Mouse (Mus musculus) ES-Bruce4 (cell line): ENCODE measurements around the gene Ip6k2. TPM values are rescaled to one million over a fixed set of nuclear protein-coding genes. Genes with fewer than 3 reads are reported as not detected.

ENCODE experiments used
- H3K27ac ChIP-seq: 2 replicates; pipeline ENCODE4 v1.5.1; 2012; ENCODE audit warnings: low read length, inconsistent platforms; ENCODE audit not compliant: insufficient read depth
- H3K27me3 ChIP-seq: 2 replicates; pipeline ENCODE4 v1.6.1; 2012; ENCODE audit warnings: mild to moderate bottlenecking, low read length, inconsistent platforms; ENCODE audit not compliant: control insufficient read depth, poor library complexity, insufficient read depth, severe bottlenecking
- H3K36me3 ChIP-seq: 2 replicates; pipeline ENCODE4 v1.6.1; 2012; ENCODE audit warnings: inconsistent platforms, mild to moderate bottlenecking, low read length, moderate library complexity; ENCODE audit not compliant: control insufficient read depth, poor library complexity, insufficient read depth, severe bottlenecking
- H3K4me1 ChIP-seq: one replicate; pipeline ENCODE4 v1.8.1; 2011; ENCODE audit warnings: low read length; ENCODE audit not compliant: control insufficient read depth, insufficient read depth
- H3K4me3 ChIP-seq: 2 replicates; pipeline ENCODE4 v1.5.1; 2011; ENCODE audit warnings: low read depth, mild to moderate bottlenecking, low read length
- H3K9ac ChIP-seq: 2 replicates; pipeline ENCODE4 v1.6.1; 2012; ENCODE audit warnings: low read depth, mild to moderate bottlenecking, inconsistent platforms; ENCODE audit not compliant: poor library complexity, severe bottlenecking
- H3K9me3 ChIP-seq: replicated peaks from 2 replicates; pipeline ENCODE4 v1.6.1; 2012; ENCODE audit warnings: mild to moderate bottlenecking, low read length, inconsistent platforms; ENCODE audit not compliant: control insufficient read depth, poor library complexity, insufficient read depth, severe bottlenecking
- CTCF ChIP-seq: IDR thresholded peaks from one replicate; pipeline ENCODE4 v1.8.1; 2011; ENCODE audit warnings: low read depth, low read length
- EP300 ChIP-seq: IDR thresholded peaks from 2 replicates; pipeline ENCODE4 v1.6.1; 2011; ENCODE audit warnings: low read depth, low read length; ENCODE audit not compliant: insufficient read depth
- POLR2A ChIP-seq: IDR thresholded peaks from one replicate; pipeline ENCODE4 v1.8.1; 2011; ENCODE audit warnings: low read length; ENCODE audit not compliant: insufficient read depth
- polyA plus RNA-seq: library from polyadenylated mRNA; stranded (reverse); fragments of >200 nt; gene quantifications from 2 replicates; pipeline ENCODE4 v1.2.4, GENCODE M21; 2011; ENCODE audit warnings: low read depth; ENCODE audit not compliant: missing spikeins, insufficient read depth, insufficient read length

Ip6k2 gene
- polyA plus RNA-seq, 1 experiment, result 37.4 TPM

- no peak overlapping the region for H3K27ac ChIP-seq
- peak overlapping the region; percentile 22; the same call in 1 of the 2 replicates for H3K9ac ChIP-seq
- TF ChIP-seq EP300 (no peak), CTCF (no peak), POLR2A (no peak)
- peak overlapping the region; percentile 75 for H3K4me3 ChIP-seq
- no peaks in the 10 kb centered on the region for H3K9me3 ChIP-seq
- H3K27me3 ChIP-seq, result no peaks in the 10 kb centered on the region
- no peaks in the 10 kb centered on the region for H3K36me3 ChIP-seq
- peaks cover 2% of the 10 kb centered on the region for H3K4me1 ChIP-seq
Measured at GRCm38 (mm10) chr9:108832390-108833108, 49.0 kb downstream of the Ip6k2 start.

DNA sequence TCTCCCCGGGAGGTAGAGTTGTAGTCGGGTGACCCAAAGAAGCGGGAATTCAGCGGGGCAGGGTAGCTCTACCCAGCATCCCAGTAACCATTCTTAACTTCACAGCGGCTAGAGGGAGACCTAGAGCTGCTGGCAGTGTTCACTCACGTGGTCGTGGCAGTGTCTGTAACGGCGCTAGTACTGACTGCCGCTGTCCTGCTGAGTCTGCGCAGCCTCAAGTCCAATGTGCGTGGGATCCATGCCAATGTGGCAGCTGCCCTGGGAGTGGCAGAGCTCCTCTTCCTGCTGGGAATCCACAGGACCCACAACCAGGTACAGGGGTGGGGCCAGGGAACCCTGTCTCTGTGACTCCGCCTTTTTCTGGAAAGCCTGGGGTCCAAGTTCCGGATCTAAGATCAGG, 59.4 kb downstream of the Ip6k2 start:
- no peaks in the 10 kb centered on the region for H3K27me3 ChIP-seq
- peaks cover 2% of the 10 kb centered on the region for H3K4me1 ChIP-seq
- 0 out of 2 replicates have a peak, but pooled peaks have one; percentile 34 for TF ChIP-seq EP300
- TF ChIP-seq POLR2A, result no peak
- peak; percentile 39 for TF ChIP-seq CTCF
- H3K9me3 ChIP-seq, result no peaks in the 10 kb centered on the region
- no peak overlapping the region for H3K27ac ChIP-seq
- H3K9ac ChIP-seq, result no peak overlapping the region
- H3K36me3 ChIP-seq, result no peaks in the 10 kb centered on the region
- H3K4me3 ChIP-seq, result peak overlapping the region; percentile 30

- Histone ChIP-seq H3K4me1 (peaks cover 5% of the 10 kb centered on the region), H3K27ac (no peak overlapping the region), H3K36me3 (no peaks in the 10 kb centered on the region), H3K9me3 (no peaks in the 10 kb centered on the region), H3K4me3 (no peak overlapping the region), H3K9ac (no peak overlapping the region), H3K27me3 (no peaks in the 10 kb centered on the region)
- TF ChIP-seq CTCF (no peak), POLR2A (no peak)
Measured at GRCm38 (mm10) chr9:108845390-108845789, 61.8 kb downstream of the Ip6k2 start.

DNA sequence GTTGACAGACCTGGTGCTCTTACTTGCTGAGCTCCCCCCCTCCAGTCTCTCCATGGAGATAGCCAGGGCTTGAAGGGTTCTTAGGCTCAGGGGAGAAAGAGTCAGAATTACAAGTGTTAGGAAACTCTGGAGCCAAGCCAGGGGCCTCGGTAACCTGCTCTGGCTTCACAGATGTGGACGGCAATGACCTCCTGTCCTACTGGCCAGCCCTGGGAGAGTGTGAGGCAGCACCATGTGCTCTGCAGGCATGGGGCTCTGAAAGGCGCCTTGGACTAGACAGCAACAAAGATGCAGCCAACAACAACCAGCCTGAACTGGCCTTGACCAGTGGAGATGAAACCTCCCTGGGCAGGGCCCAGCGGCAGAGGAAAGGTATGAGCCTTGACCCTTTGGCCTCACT, 63.8 kb downstream of the Ip6k2 start:
- Histone ChIP-seq H3K36me3 (no peaks in the 10 kb centered on the region), H3K27me3 (no peaks in the 10 kb centered on the region), H3K4me1 (peaks cover 11% of the 10 kb centered on the region), H3K9ac (no peak overlapping the region), H3K27ac (no peak overlapping the region), H3K4me3 (no peak overlapping the region), H3K9me3 (no peaks in the 10 kb centered on the region)
- TF ChIP-seq EP300 (peak; percentile 35; the same call in 1 of the 2 replicates), POLR2A (no peak)

GRCm38 (mm10) chr9:108848419-108848818, 64.8 kb downstream of the Ip6k2 start:
- H3K9me3 ChIP-seq, result no peaks in the 10 kb centered on the region
- peak overlapping the region; percentile 22; the same call in 1 of the 2 replicates for H3K9ac ChIP-seq
- peak overlapping the region; percentile 46 for H3K4me3 ChIP-seq
- no peaks in the 10 kb centered on the region for H3K27me3 ChIP-seq
- TF ChIP-seq EP300 (no peak), POLR2A (no peak), CTCF (no peak)
- peaks cover 10% of the 10 kb centered on the region for H3K4me1 ChIP-seq
- H3K36me3 ChIP-seq, result no peaks in the 10 kb centered on the region
- no peak overlapping the region for H3K27ac ChIP-seq

DNA sequence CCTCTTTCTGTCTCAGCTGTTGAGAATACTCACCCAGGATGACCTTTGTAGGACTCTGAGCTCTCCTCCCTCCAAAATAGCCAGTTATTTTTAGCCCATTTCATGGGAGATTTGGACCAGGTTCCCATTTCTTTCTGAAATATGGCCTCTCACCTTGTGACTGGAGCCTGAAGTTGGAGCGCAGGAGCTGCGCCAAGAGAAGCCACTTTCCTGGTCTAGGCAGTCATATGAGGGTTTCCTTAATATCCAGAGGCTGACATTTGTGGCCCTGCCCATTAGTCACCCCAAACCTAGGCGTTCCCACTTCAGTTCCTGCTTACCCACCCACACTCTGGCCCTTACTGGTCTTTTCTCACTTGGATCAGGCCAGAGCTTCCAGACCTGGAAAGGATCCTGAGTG, 69.4 kb downstream of the Ip6k2 start, which contains the start of gene Slc26a6:
Slc26a6 (plus strand) TSS at position 308 of the 400 bp plus-strand sequence.
- Histone ChIP-seq H3K27me3 (no peaks in the 10 kb centered on the region), H3K4me1 (peaks cover 9% of the 10 kb centered on the region), H3K9me3 (no peaks in the 10 kb centered on the region), H3K36me3 (no peaks in the 10 kb centered on the region), H3K9ac (peak within 1 kb of the TSS; percentile 58), H3K27ac (0 out of 2 replicates have a peak within 1 kb of the TSS, but pooled peaks have one; percentile 7), H3K4me3 (peak within 1 kb of the TSS; percentile 83)
- TF ChIP-seq POLR2A (no peak), EP300 (no peak), CTCF (no peak)
